Mouse (Mus musculus): Measurements from ENCODE around the gene Tmem106a. TPM values are rescaled to one million over a fixed set of nuclear protein-coding genes. Genes with fewer than 3 reads are reported as not detected.
A peak's percentile ranks its signal among the peaks of the same experiment; 100 is the strongest.
"Not testable (repeated sequence)": the region's sequence is repeated elsewhere in the genome, so short reads cannot be mapped to it uniquely, and the experiment has no call there.

Gene Tmem106a
- polyA plus RNA-seq, 1 experiment from 2014 or later = 0.67 TPM

- H3K4me2 ChIP-seq (ENCODE audit: low read depth, severe bottlenecking) = peak overlapping the region; percentile 24
- ATAC-seq (ENCODE audit: insufficient number of reproducible peaks, low FRiP score, low TSS enrichment, low read depth) (peak; percentile 82), DNase-seq (ENCODE audit: low spot score) (peak; percentile 85)
- not testable (repeated sequence) for H3K9ac ChIP-seq (ENCODE audit: low read length); H3K4me1 ChIP-seq (ENCODE audit: control insufficient read depth, insufficient read depth, low read length); H3K36me3 ChIP-seq (ENCODE audit: control insufficient read depth, insufficient read depth, low read length); H3K27ac ChIP-seq (replicated peaks; ENCODE audit: low read depth, low read length); H3K27me3 ChIP-seq (ENCODE audit: control insufficient read depth, insufficient read depth, low read length); H3K9me3 ChIP-seq (ENCODE audit: control insufficient read depth, low read length)
- H3K4me3 ChIP-seq (ENCODE audit: low read depth, low read length) = peak overlapping the region; percentile 7; the same call in 1 of the 2 replicates
- WGBS = 2% methylated on average over 30 of the region's 30 CpGs
Observed at GRCm38 (mm10) chr11:101604531-101605453, 22.8 kb downstream of the Tmem106a start.

GRCm38 (mm10) chr11:101607134-101607533, 25.1 kb downstream of the Tmem106a start:
- not testable (repeated sequence) for H3K4me3 ChIP-seq (ENCODE audit: low read depth, low read length); H3K27me3 ChIP-seq (ENCODE audit: control insufficient read depth, insufficient read depth, low read length); H3K9me3 ChIP-seq (ENCODE audit: control insufficient read depth, low read length); DNase-seq (ENCODE audit: low spot score); H3K9ac ChIP-seq (ENCODE audit: low read length); H3K27ac ChIP-seq (replicated peaks; ENCODE audit: low read depth, low read length); H3K4me1 ChIP-seq (ENCODE audit: control insufficient read depth, insufficient read depth, low read length); H3K36me3 ChIP-seq (ENCODE audit: control insufficient read depth, insufficient read depth, low read length); H3K4me2 ChIP-seq (ENCODE audit: low read depth, severe bottlenecking); ATAC-seq (ENCODE audit: insufficient number of reproducible peaks, low FRiP score, low TSS enrichment, low read depth)
- WGBS = 85% methylated on average over 4 of the region's 4 CpGs

- no peak overlapping the region for H3K4me2 ChIP-seq (ENCODE audit: low read depth, severe bottlenecking)
- no peak overlapping the region for H3K4me3 ChIP-seq (ENCODE audit: low read depth, low read length)
Observed at GRCm38 (mm10) chr11:101610445-101610844, 28.4 kb downstream of the Tmem106a start.

GRCm38 (mm10) chr11:101613596-101613995, 31.6 kb downstream of the Tmem106a start:
- no peaks in the 10 kb centered on the region for H3K36me3 ChIP-seq (ENCODE audit: control insufficient read depth, insufficient read depth, low read length)
- ATAC-seq (ENCODE audit: insufficient number of reproducible peaks, low FRiP score, low TSS enrichment, low read depth) (no peak), DNase-seq (ENCODE audit: low spot score) (no peak)
- H3K27me3 ChIP-seq (ENCODE audit: control insufficient read depth, insufficient read depth, low read length) = no peaks in the 10 kb centered on the region
- no peak overlapping the region for H3K27ac ChIP-seq (replicated peaks; ENCODE audit: low read depth, low read length)
- no peak overlapping the region for H3K9ac ChIP-seq (ENCODE audit: low read length)
- no peaks in the 10 kb centered on the region for H3K9me3 ChIP-seq (ENCODE audit: control insufficient read depth, low read length)
- H3K4me3 ChIP-seq (ENCODE audit: low read depth, low read length) = no peak overlapping the region
- H3K4me1 ChIP-seq (ENCODE audit: control insufficient read depth, insufficient read depth, low read length) = peaks cover 14% of the 10 kb centered on the region
- 72% methylated on average over 6 of the region's 6 CpGs for WGBS
- H3K4me2 ChIP-seq (ENCODE audit: low read depth, severe bottlenecking) = no peak overlapping the region

More at GRCm38 (mm10) chr11:101610445-101610844, 28.4 kb downstream of the Tmem106a start:
- no peak overlapping the region for H3K9ac ChIP-seq (ENCODE audit: low read length)
- 38% methylated on average over 11 of the region's 11 CpGs for whole genome bisulfite sequencing
- H3K27ac ChIP-seq (replicated peaks; ENCODE audit: low read depth, low read length) = no peak overlapping the region
- ATAC-seq (ENCODE audit: insufficient number of reproducible peaks, low FRiP score, low TSS enrichment, low read depth) (no peak), DNase-seq (ENCODE audit: low spot score) (no peak)
- no peaks in the 10 kb centered on the region for H3K36me3 ChIP-seq (ENCODE audit: control insufficient read depth, insufficient read depth, low read length)
- no peaks in the 10 kb centered on the region for H3K9me3 ChIP-seq (ENCODE audit: control insufficient read depth, low read length)
- H3K4me1 ChIP-seq (ENCODE audit: control insufficient read depth, insufficient read depth, low read length) = peaks cover 3% of the 10 kb centered on the region; the same call in 1 of the 2 replicates
- H3K27me3 ChIP-seq (ENCODE audit: control insufficient read depth, insufficient read depth, low read length) = no peaks in the 10 kb centered on the region

- H3K27ac ChIP-seq (replicated peaks; ENCODE audit: low read depth, low read length) = no peak overlapping the region
- H3K4me3 ChIP-seq (ENCODE audit: low read depth, low read length) = no peak overlapping the region
- no peaks in the 10 kb centered on the region for H3K27me3 ChIP-seq (ENCODE audit: control insufficient read depth, insufficient read depth, low read length)
- DNase-seq (ENCODE audit: low spot score) = no peak
- H3K9ac ChIP-seq (ENCODE audit: low read length) = no peak overlapping the region
- 79% methylated on average over 4 of the region's 4 CpGs for WGBS
- ATAC-seq (ENCODE audit: insufficient number of reproducible peaks, low FRiP score, low TSS enrichment, low read depth) = no peak
- H3K4me2 ChIP-seq (ENCODE audit: low read depth, severe bottlenecking) = no peak overlapping the region
- H3K9me3 ChIP-seq (ENCODE audit: control insufficient read depth, low read length) = no peaks in the 10 kb centered on the region
- peaks cover 14% of the 10 kb centered on the region for H3K4me1 ChIP-seq (ENCODE audit: control insufficient read depth, insufficient read depth, low read length)
- no peaks in the 10 kb centered on the region for H3K36me3 ChIP-seq (ENCODE audit: control insufficient read depth, insufficient read depth, low read length)
Observed at GRCm38 (mm10) chr11:101614116-101614515, 32.1 kb downstream of the Tmem106a start.

- no peak overlapping the region for H3K4me2 ChIP-seq (ENCODE audit: low read depth, severe bottlenecking)
- no peaks in the 10 kb centered on the region for H3K27me3 ChIP-seq (ENCODE audit: control insufficient read depth, insufficient read depth, low read length)
- ATAC-seq (ENCODE audit: insufficient number of reproducible peaks, low FRiP score, low TSS enrichment, low read depth) (no peak), DNase-seq (ENCODE audit: low spot score) (no peak)
- no peaks in the 10 kb centered on the region for H3K9me3 ChIP-seq (ENCODE audit: control insufficient read depth, low read length)
- H3K9ac ChIP-seq (ENCODE audit: low read length) = no peak overlapping the region
- H3K4me1 ChIP-seq (ENCODE audit: control insufficient read depth, insufficient read depth, low read length) = peaks cover 14% of the 10 kb centered on the region
- WGBS = 86% methylated on average over 6 of the region's 6 CpGs
- no peak overlapping the region for H3K27ac ChIP-seq (replicated peaks; ENCODE audit: low read depth, low read length)
- H3K36me3 ChIP-seq (ENCODE audit: control insufficient read depth, insufficient read depth, low read length) = no peaks in the 10 kb centered on the region
- H3K4me3 ChIP-seq (ENCODE audit: low read depth, low read length) = no peak overlapping the region
Observed at GRCm38 (mm10) chr11:101615380-101615779, 33.3 kb downstream of the Tmem106a start.

GRCm38 (mm10) chr11:101616104-101616503, 34.1 kb downstream of the Tmem106a start:
- Histone ChIP-seq H3K36me3 (ENCODE audit: control insufficient read depth, insufficient read depth, low read length) (no peaks in the 10 kb centered on the region), H3K4me3 (ENCODE audit: low read depth, low read length) (no peak overlapping the region), H3K9ac (ENCODE audit: low read length) (no peak overlapping the region), H3K9me3 (ENCODE audit: control insufficient read depth, low read length) (no peaks in the 10 kb centered on the region), H3K4me1 (ENCODE audit: control insufficient read depth, insufficient read depth, low read length) (peaks cover 11% of the 10 kb centered on the region), H3K4me2 (ENCODE audit: low read depth, severe bottlenecking) (no peak overlapping the region), H3K27me3 (ENCODE audit: control insufficient read depth, insufficient read depth, low read length) (no peaks in the 10 kb centered on the region), H3K27ac (replicated peaks; ENCODE audit: low read depth, low read length) (no peak overlapping the region)
- ATAC-seq (ENCODE audit: insufficient number of reproducible peaks, low FRiP score, low TSS enrichment, low read depth) = no peak
- WGBS = 92% methylated on average over 8 of the region's 8 CpGs
- no peak for DNase-seq (ENCODE audit: low spot score)

- Histone ChIP-seq H3K27ac (replicated peaks; ENCODE audit: low read depth, low read length) (no peak overlapping the region), H3K9me3 (ENCODE audit: control insufficient read depth, low read length) (no peaks in the 10 kb centered on the region), H3K4me2 (ENCODE audit: low read depth, severe bottlenecking) (peak overlapping the region; percentile 13; the same call in 1 of the 2 replicates), H3K36me3 (ENCODE audit: control insufficient read depth, insufficient read depth, low read length) (no peaks in the 10 kb centered on the region), H3K4me1 (ENCODE audit: control insufficient read depth, insufficient read depth, low read length) (peaks cover 11% of the 10 kb centered on the region), H3K27me3 (ENCODE audit: control insufficient read depth, insufficient read depth, low read length) (no peaks in the 10 kb centered on the region), H3K9ac (ENCODE audit: low read length) (no peak overlapping the region), H3K4me3 (ENCODE audit: low read depth, low read length) (no peak overlapping the region)
- no peak for ATAC-seq (ENCODE audit: insufficient number of reproducible peaks, low FRiP score, low TSS enrichment, low read depth)
- DNase-seq (ENCODE audit: low spot score) = peak; percentile 36
- WGBS = 20% methylated on average over 18 of the region's 18 CpGs
Observed at GRCm38 (mm10) chr11:101616948-101617767, 35.1 kb downstream of the Tmem106a start.

All from limb, embryonic 11.5 days (tissue).